Mouse (Mus musculus): Measurements from ENCODE around the gene Bsn.

- no peak for TF ChIP-seq CTCF (IDR thresholded peaks at IDR 0.05; ENCODE audit: low read depth, low read length)
- no peak for TF ChIP-seq POLR2A (IDR thresholded peaks at IDR 0.05; ENCODE audit: borderline replicate concordance, low read depth, low read length)
Measured at GRCm38 (mm10) chr9:108227911-108228649, 37.9 kb upstream of the Bsn start.
